Mouse (Mus musculus) midbrain, postnatal 0 days (tissue): Measurements from ENCODE around the gene Amhr2. TPM values are rescaled to one million over a fixed set of nuclear protein-coding genes. Genes with fewer than 3 reads are reported as not detected.

ENCODE experiments used
- ATAC-seq: fragments of 200-750 bp; cut with Nextera tagmentation; 2 replicates; pipeline ENCODE4 v1.8.0; 2017; ENCODE audit warnings: moderate number of reproducible peaks, mild to moderate bottlenecking, moderate TSS enrichment, moderate library complexity; ENCODE audit not compliant: low FRiP score
- DNase-seq: peaks from one replicate; pipeline ENCODE4 v3.0.0-alpha.2; 2015; ENCODE audit warnings: low spot score
- H3K27ac ChIP-seq: fragments of 300-500 bp; sonication (generic); 2 replicates; pipeline ENCODE4 v1.5.1; 2014; ENCODE audit warnings: low read depth, mild to moderate bottlenecking, low read length, mixed read lengths
- H3K27me3 ChIP-seq: fragments of 300-500 bp; sonication (generic); 2 replicates; pipeline ENCODE4 v1.6.1; 2014; ENCODE audit warnings: low read length, control low read depth, mixed read lengths; ENCODE audit not compliant: insufficient read depth
- H3K36me3 ChIP-seq: fragments of 300-500 bp; sonication (generic); 2 replicates; pipeline ENCODE4 v1.6.1; 2014; ENCODE audit warnings: low read length, control low read depth, mixed read lengths; ENCODE audit not compliant: insufficient read depth
- H3K4me1 ChIP-seq: fragments of 300-500 bp; sonication (generic); 2 replicates; pipeline ENCODE4 v1.6.1; 2014; ENCODE audit warnings: mild to moderate bottlenecking, control low read depth, antibody characterized with exemption, low read length, mixed read lengths; ENCODE audit not compliant: insufficient read depth
- H3K4me2 ChIP-seq: fragments of 300-500 bp; sonication (generic); 2 replicates; pipeline ENCODE4 v1.6.1; 2014; ENCODE audit warnings: low read depth, mild to moderate bottlenecking, low read length, mixed read lengths; ENCODE audit not compliant: poor library complexity, severe bottlenecking
- H3K4me3 ChIP-seq: fragments of 300-500 bp; sonication (generic); 2 replicates; pipeline ENCODE4 v1.5.1; 2014; ENCODE audit warnings: low read depth, mild to moderate bottlenecking, low read length, moderate library complexity
- H3K9ac ChIP-seq: fragments of 300-500 bp; sonication (generic); replicated peaks from 2 replicates; pipeline ENCODE4 v1.6.1; 2014; ENCODE audit warnings: mild to moderate bottlenecking, low read length, moderate library complexity, mixed read lengths; ENCODE audit not compliant: poor library complexity, severe bottlenecking
- H3K9me3 ChIP-seq: fragments of 300-500 bp; sonication (generic); 2 replicates; pipeline ENCODE4 v1.6.1; 2016; ENCODE audit warnings: low read length, control low read depth
- CTCF ChIP-seq: IDR thresholded peaks from 2 replicates; pipeline ENCODE4 v1.5.1; 2016; ENCODE audit warnings: antibody characterized with exemption, mild to moderate bottlenecking
- whole genome bisulfite sequencing: fragments of 180-500 bp; shearing (Covaris S2); extraction: QIAGEN DNeasy Blood & Tissue Kit; methylation state at CpG from one replicate; pipeline ENCODE4 v1.1.7; 2014; 5-methylcytosine and 5-hydroxymethylcytosine counted together
- polyA plus RNA-seq: library from polyadenylated mRNA; unstranded; fragments of >200 nt; fragmentation: Nextera tagmentation; extraction: Ambion mirVana; gene quantifications from 2 replicates; pipeline ENCODE4 v1.2.1, GENCODE M21; 2015
- total RNA-seq: library from RNA; depleted of rRNA; stranded (reverse); fragments of >200 nt; gene quantifications from 2 replicates; pipeline ENCODE4 v1.2.3, GENCODE M21; 2014

The Amhr2 gene
- total and polyA plus RNA-seq, 2 experiments from 2014 or later = 0.38 to 0.60 TPM

GRCm38 (mm10) chr15:102420986-102421385 lies 24.2 kb upstream of the Amhr2 start:
- no peak for TF ChIP-seq CTCF
- Histone ChIP-seq H3K4me1 (no peaks in the 10 kb centered on the region), H3K27me3 (no peaks in the 10 kb centered on the region), H3K36me3 (no peaks in the 10 kb centered on the region; the same call in 1 of the 2 replicates), H3K4me2 (no peak overlapping the region), H3K4me3 (no peak overlapping the region), H3K9ac (no peak overlapping the region), H3K9me3 (no peaks in the 10 kb centered on the region), H3K27ac (no peak overlapping the region)
- ATAC-seq = no peak
- WGBS = 72% methylated on average over 1 of the region's 1 CpGs
- DNase-seq = no peak

GRCm38 (mm10) chr15:102421437-102421836 lies 23.7 kb upstream of the Amhr2 start:
- H3K9ac ChIP-seq = no peak overlapping the region
- no peak overlapping the region for H3K4me3 ChIP-seq
- 55% methylated on average over 3 of the region's 3 CpGs for WGBS
- DNase-seq = peak; percentile 81
- ATAC-seq = no peak
- no peaks in the 10 kb centered on the region for H3K27me3 ChIP-seq
- no peaks in the 10 kb centered on the region for H3K9me3 ChIP-seq
- no peaks in the 10 kb centered on the region for H3K4me1 ChIP-seq
- H3K4me2 ChIP-seq = no peak overlapping the region
- H3K36me3 ChIP-seq = no peaks in the 10 kb centered on the region; the same call in 1 of the 2 replicates
- TF ChIP-seq CTCF = peak; percentile 76
- H3K27ac ChIP-seq = no peak overlapping the region

GRCm38 (mm10) chr15:102423602-102424240 lies 21.4 kb upstream of the Amhr2 start:
- ATAC-seq (no peak), DNase-seq (no peak)
- Histone ChIP-seq H3K4me2 (no peak overlapping the region), H3K36me3 (no peaks in the 10 kb centered on the region; the same call in 1 of the 2 replicates), H3K27ac (no peak overlapping the region), H3K4me3 (no peak overlapping the region), H3K4me1 (no peaks in the 10 kb centered on the region), H3K9ac (no peak overlapping the region), H3K9me3 (no peaks in the 10 kb centered on the region), H3K27me3 (no peaks in the 10 kb centered on the region)
- TF ChIP-seq CTCF = no peak
- WGBS = 94% methylated on average over 2 of the region's 2 CpGs

- Histone ChIP-seq H3K4me1 (no peaks in the 10 kb centered on the region), H3K27ac (no peak overlapping the region), H3K9ac (no peak overlapping the region), H3K27me3 (no peaks in the 10 kb centered on the region), H3K36me3 (peaks cover 3% of the 10 kb centered on the region), H3K9me3 (no peaks in the 10 kb centered on the region), H3K4me2 (no peak overlapping the region), H3K4me3 (no peak overlapping the region)
- no peak for ATAC-seq
- no peak for DNase-seq
- 86% methylated on average over 2 of the region's 2 CpGs for WGBS
- TF ChIP-seq CTCF = no peak
Observed at GRCm38 (mm10) chr15:102424657-102425056, 20.5 kb upstream of the Amhr2 start.

- WGBS = 97% methylated on average over 1 of the region's 1 CpGs
Observed at GRCm38 (mm10) chr15:102426963-102427362, 18.2 kb upstream of the Amhr2 start.

GRCm38 (mm10) chr15:102432046-102432445 lies 13.1 kb upstream of the Amhr2 start:
- Histone ChIP-seq H3K4me1 (no peaks in the 10 kb centered on the region), H3K9ac (no peak overlapping the region), H3K4me3 (no peak overlapping the region), H3K36me3 (peaks cover 17% of the 10 kb centered on the region), H3K27me3 (no peaks in the 10 kb centered on the region), H3K4me2 (no peak overlapping the region), H3K27ac (no peak overlapping the region), H3K9me3 (no peaks in the 10 kb centered on the region)
- no peak for TF ChIP-seq CTCF
- 94% methylated on average over 1 of the region's 1 CpGs for WGBS
- no peak for ATAC-seq
- DNase-seq = no peak

More at GRCm38 (mm10) chr15:102426963-102427362, 18.2 kb upstream of the Amhr2 start:
- Histone ChIP-seq H3K27ac (no peak overlapping the region), H3K9ac (no peak overlapping the region), H3K27me3 (no peaks in the 10 kb centered on the region), H3K4me1 (no peaks in the 10 kb centered on the region), H3K36me3 (peaks cover 12% of the 10 kb centered on the region), H3K9me3 (no peaks in the 10 kb centered on the region), H3K4me3 (no peak overlapping the region), H3K4me2 (no peak overlapping the region)
- no peak for TF ChIP-seq CTCF
- DNase-seq = no peak
- ATAC-seq = no peak
